Mouse (Mus musculus): ENCODE data around the gene Eif3g. TPM values are rescaled to one million over a fixed set of nuclear protein-coding genes. Genes with fewer than 3 reads are reported as not detected.

Gene Eif3g
- total and polyA plus RNA-seq, 3 experiments = 1,516 to 1,873 TPM; not detected in 1

DNA sequence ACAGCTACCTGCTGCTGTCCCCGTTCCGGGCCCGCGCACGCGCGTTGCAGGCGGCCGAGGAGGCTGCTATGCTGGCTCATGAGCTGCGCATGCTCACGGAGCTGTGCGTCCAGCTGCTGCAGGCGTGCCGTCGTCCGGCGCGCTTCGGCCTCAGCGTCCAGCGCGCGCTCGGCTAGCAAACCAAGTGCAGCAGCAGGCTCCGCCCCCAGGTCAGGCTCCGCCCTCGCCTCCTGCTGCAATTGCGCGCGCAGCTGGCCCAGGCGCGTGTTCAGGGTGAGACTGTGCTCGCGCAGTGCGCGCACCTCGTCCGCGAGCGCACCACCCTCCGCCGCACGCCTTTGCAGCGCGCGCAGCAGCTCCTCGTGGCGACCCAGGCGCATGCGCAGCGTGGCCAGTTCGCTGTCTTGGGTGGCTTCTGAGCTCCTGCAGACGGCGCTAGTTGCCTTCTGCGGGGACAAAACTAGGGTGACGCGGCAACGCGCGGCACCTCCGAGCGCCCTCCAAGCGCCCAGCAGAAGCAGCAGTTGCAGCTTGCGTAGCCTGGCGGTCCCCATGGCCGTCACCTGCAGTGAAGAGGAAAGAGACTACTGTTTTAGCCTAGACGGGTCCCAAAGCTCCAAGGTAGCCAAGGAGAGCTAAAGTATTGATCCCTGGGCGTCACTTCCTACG lies 20.2 kb downstream of the Eif3g start:
- Histone ChIP-seq H3K36me3 (ENCODE audit: control insufficient read depth in 1 of 2, insufficient read depth in 2 of 2, low read length in 2 of 2) (peaks cover 6 to 17% of the 10 kb centered on the region in 2 experiments), H3K27me3 (ENCODE audit: control insufficient read depth in 1 of 2, insufficient read depth in 2 of 2, low read length in 2 of 2) (no peaks in the 10 kb centered on the region), H3K4me3 (ENCODE audit: control insufficient read depth in 1 of 2, insufficient read depth in 1 of 2, low read depth in 2 of 2, low read length in 2 of 2) (peak overlapping the region; percentile 54 to 56), H3K4me1 (ENCODE audit: control insufficient read depth in 1 of 2, insufficient read depth in 2 of 2, low read length in 2 of 2) (peaks cover 8 to 27% of the 10 kb centered on the region in 2 experiments; a peak in 3 of 4 replicates), H3K9me3 (replicated peaks; ENCODE audit: insufficient read depth, low read length) (no peaks in the 10 kb centered on the region), H3K79me2 (ENCODE audit: control insufficient read depth, insufficient read depth, low read length, poor library complexity) (peaks cover 10% of the 10 kb centered on the region), H3K9ac (ENCODE audit: control insufficient read depth, low read depth, low read length, poor library complexity, severe bottlenecking) (peak overlapping the region; percentile 74), H3K27ac (ENCODE audit: control insufficient read depth, low read depth, low read length) (peak overlapping the region; percentile 92)
- TF ChIP-seq POLR2AphosphoS5 (IDR thresholded peaks at IDR 0.05; ENCODE audit: borderline replicate concordance, low read depth, low read length) (peak; percentile 92; the same call in 1 of the 2 replicates), HCFC1 (IDR thresholded peaks at IDR 0.05; ENCODE audit: low read depth, low read length) (no peak), UBTF (IDR thresholded peaks at IDR 0.05; ENCODE audit: borderline replicate concordance, insufficient read depth, low read depth, low read length) (peak; percentile 94; the same call in 1 of the 2 replicates), POLR2A (IDR thresholded peaks at IDR 0.05; ENCODE audit: control insufficient read depth in 1 of 2, insufficient read depth in 1 of 2, low read depth in 1 of 2, low read length in 2 of 2, poor library complexity in 1 of 2) (peak in 1 of 2 experiments; percentile 96; a peak in 2 of 4 replicates), TBP (IDR thresholded peaks at IDR 0.05; ENCODE audit: low read depth, low read length) (peak; percentile 87; the same call in 1 of the 2 replicates), CTCF (IDR thresholded peaks at IDR 0.05 in 2 of 3, conservative IDR thresholded peaks at IDR 0.05 in 1 of 3; ENCODE audit: control insufficient read depth in 1 of 3, insufficient read depth in 1 of 3, low read depth in 2 of 3, low read length in 3 of 3, poor library complexity in 1 of 3, severe bottlenecking in 1 of 3) (peak in 1 of 3 experiments; percentile 94; a peak in 2 of 6 replicates), TCF12 (IDR thresholded peaks at IDR 0.05; ENCODE audit: low read depth, low read length) (no peak)
- DNase-seq (ENCODE audit: low read depth, low spot score) = peak; percentile 100

DNA sequence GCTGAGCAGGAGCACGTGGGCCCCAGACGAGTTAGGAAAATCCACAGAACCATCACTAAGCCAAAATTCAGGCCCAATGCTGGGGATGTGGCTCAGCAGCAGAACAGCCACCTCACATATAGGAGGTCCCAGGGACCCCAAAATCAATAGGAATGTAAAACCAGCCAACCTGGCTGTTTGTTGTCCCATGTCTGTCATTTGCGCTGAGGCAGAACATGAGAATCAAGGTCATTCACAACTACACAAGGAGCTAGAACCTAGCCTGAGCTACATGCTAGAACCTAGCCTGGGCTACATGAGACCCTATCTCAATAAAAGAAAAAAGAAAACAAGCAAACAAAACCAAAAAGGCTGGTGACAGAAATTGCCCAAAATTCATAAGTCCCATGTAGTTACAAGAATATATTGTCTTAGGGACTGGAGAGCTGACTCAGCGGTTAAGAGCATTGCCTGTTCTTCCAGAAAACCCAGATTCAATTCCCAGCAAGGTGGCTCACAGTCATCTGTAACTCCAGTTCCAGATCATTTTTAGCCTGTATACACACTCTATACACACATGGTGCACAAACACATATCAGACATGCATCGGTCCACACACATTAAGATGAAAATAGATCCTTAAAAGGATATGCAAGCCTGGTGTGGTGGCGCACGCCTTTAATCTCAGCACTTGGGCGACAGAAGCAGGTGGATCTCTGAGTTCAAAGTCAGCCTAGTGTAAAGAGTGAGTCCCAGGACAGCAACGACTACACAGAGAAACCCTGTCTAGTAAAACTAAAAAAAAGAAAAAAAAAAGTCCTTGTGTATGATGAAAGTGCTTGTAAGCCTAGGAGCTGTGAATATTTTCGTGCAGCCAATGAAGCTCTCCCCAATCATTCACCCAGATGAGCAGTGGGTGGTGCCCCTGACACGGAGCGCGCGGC lies 21.0 kb downstream of the Eif3g start:
- Histone ChIP-seq H3K27me3 (ENCODE audit: control insufficient read depth in 1 of 2, insufficient read depth in 2 of 2, low read length in 2 of 2) (no peaks in the 10 kb centered on the region), H3K9me3 (replicated peaks; ENCODE audit: insufficient read depth, low read length) (no peaks in the 10 kb centered on the region), H3K27ac (ENCODE audit: control insufficient read depth, low read depth, low read length) (peak overlapping the region; percentile 92), H3K9ac (ENCODE audit: control insufficient read depth, low read depth, low read length, poor library complexity, severe bottlenecking) (peak overlapping the region; percentile 74), H3K4me1 (ENCODE audit: control insufficient read depth in 1 of 2, insufficient read depth in 2 of 2, low read length in 2 of 2) (peaks cover 8 to 30% of the 10 kb centered on the region in 2 experiments; a peak in 3 of 4 replicates), H3K36me3 (ENCODE audit: control insufficient read depth in 1 of 2, insufficient read depth in 2 of 2, low read length in 2 of 2) (peaks cover 6 to 17% of the 10 kb centered on the region in 2 experiments), H3K4me3 (ENCODE audit: control insufficient read depth in 1 of 2, insufficient read depth in 1 of 2, low read depth in 2 of 2, low read length in 2 of 2) (peak overlapping the region; percentile 54 to 56), H3K79me2 (ENCODE audit: control insufficient read depth, insufficient read depth, low read length, poor library complexity) (peaks cover 10% of the 10 kb centered on the region)
- no peak for DNase-seq (ENCODE audit: low read depth, low spot score)
- peak; percentile 96 for TF ChIP-seq TBP (IDR thresholded peaks at IDR 0.05; ENCODE audit: low read depth, low read length)
- no peak for TF ChIP-seq MAZ (IDR thresholded peaks at IDR 0.05; ENCODE audit: low read depth, low read length)
- TF ChIP-seq MEF2A (IDR thresholded peaks at IDR 0.05; ENCODE audit: extremely low read depth, insufficient replicate concordance, low read depth, low read length, poor library complexity, severe bottlenecking) = no peak

Data from MEL (cell line).